Mouse (Mus musculus) MEL-GATA-1-ER (cell line): Measurements from ENCODE around the gene Fam222b.

Source experiments
- DNase-seq: peaks from one replicate; pipeline ENCODE4 v3.0.0-alpha.2; 2012; ENCODE audit warnings: low read depth; ENCODE audit errors: extremely low read depth

Gene Fam222b

DNA sequence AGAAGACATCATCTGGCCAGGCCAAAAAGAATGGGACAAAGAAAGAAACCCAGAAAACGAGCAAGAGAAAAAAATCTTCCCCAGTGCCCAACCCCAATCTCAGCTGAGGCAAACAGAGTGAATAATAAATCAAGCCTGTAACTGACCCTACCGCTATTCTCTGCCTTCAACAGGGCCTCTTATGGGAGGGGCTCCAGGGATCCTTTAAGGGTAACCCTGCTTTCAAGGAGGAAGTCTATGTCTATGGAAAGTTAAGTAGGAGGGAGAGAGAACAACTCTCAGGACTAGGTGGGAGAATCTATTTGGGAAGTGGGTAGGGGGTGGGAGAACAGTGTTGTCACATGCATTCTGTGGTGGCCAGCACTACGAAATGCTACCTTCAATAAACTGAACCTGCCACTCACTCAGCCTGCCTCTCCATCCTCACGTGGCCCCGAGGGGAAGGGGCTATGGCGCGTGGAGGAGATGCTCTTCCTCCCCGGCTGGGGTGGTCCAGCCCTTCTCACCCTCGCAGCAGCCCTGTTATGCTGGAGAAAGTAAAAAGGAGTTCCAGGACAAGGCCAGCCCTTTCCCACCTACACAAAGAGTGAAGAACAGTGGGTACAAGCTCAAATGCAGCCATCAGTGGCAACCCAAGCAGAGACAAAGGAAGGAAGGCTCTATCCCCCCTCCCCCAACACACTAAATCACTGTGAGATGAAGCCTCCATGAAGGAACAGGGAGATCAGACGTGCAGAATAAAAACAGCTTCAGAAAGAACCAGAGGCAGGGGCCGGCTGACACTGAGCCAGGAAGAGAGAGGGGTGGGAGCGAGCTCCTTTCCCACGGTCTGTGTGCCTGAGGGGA lies 111.1 kb downstream of the Fam222b start:
- no peak for DNase-seq
